Mouse (Mus musculus) midbrain, postnatal 0 days (tissue): ENCODE results near the gene Snapc3. TPM values are rescaled to one million over a fixed set of nuclear protein-coding genes. Genes with fewer than 3 reads are reported as not detected.
A peak's percentile ranks its signal among the peaks of the same experiment; 100 is the strongest.

Source experiments
- ATAC-seq: fragments of 200-750 bp; cut with Nextera tagmentation; 2 replicates; pipeline ENCODE4 v1.8.0; 2017; ENCODE audit warnings: moderate number of reproducible peaks, mild to moderate bottlenecking, moderate TSS enrichment, moderate library complexity; ENCODE audit not compliant: low FRiP score
- DNase-seq: peaks from one replicate; pipeline ENCODE4 v3.0.0-alpha.2; 2015; ENCODE audit warnings: low spot score
- H3K27ac ChIP-seq: fragments of 300-500 bp; sonication (generic); 2 replicates; pipeline ENCODE4 v1.5.1; 2014; ENCODE audit warnings: low read depth, mild to moderate bottlenecking, low read length, mixed read lengths
- H3K27me3 ChIP-seq: fragments of 300-500 bp; sonication (generic); 2 replicates; pipeline ENCODE4 v1.6.1; 2014; ENCODE audit warnings: low read length, control low read depth, mixed read lengths; ENCODE audit not compliant: insufficient read depth
- H3K36me3 ChIP-seq: fragments of 300-500 bp; sonication (generic); 2 replicates; pipeline ENCODE4 v1.6.1; 2014; ENCODE audit warnings: low read length, control low read depth, mixed read lengths; ENCODE audit not compliant: insufficient read depth
- H3K4me1 ChIP-seq: fragments of 300-500 bp; sonication (generic); 2 replicates; pipeline ENCODE4 v1.6.1; 2014; ENCODE audit warnings: mild to moderate bottlenecking, control low read depth, antibody characterized with exemption, low read length, mixed read lengths; ENCODE audit not compliant: insufficient read depth
- H3K4me2 ChIP-seq: fragments of 300-500 bp; sonication (generic); 2 replicates; pipeline ENCODE4 v1.6.1; 2014; ENCODE audit warnings: low read depth, mild to moderate bottlenecking, low read length, mixed read lengths; ENCODE audit not compliant: poor library complexity, severe bottlenecking
- H3K4me3 ChIP-seq: fragments of 300-500 bp; sonication (generic); 2 replicates; pipeline ENCODE4 v1.5.1; 2014; ENCODE audit warnings: low read depth, mild to moderate bottlenecking, low read length, moderate library complexity
- H3K9ac ChIP-seq: fragments of 300-500 bp; sonication (generic); replicated peaks from 2 replicates; pipeline ENCODE4 v1.6.1; 2014; ENCODE audit warnings: mild to moderate bottlenecking, low read length, moderate library complexity, mixed read lengths; ENCODE audit not compliant: poor library complexity, severe bottlenecking
- H3K9me3 ChIP-seq: fragments of 300-500 bp; sonication (generic); 2 replicates; pipeline ENCODE4 v1.6.1; 2016; ENCODE audit warnings: low read length, control low read depth
- CTCF ChIP-seq: IDR thresholded peaks from 2 replicates; pipeline ENCODE4 v1.5.1; 2016; ENCODE audit warnings: antibody characterized with exemption, mild to moderate bottlenecking
- WGBS: fragments of 180-500 bp; shearing (Covaris S2); extraction: QIAGEN DNeasy Blood & Tissue Kit; methylation state at CpG from one replicate; pipeline ENCODE4 v1.1.7; 2014; 5-methylcytosine and 5-hydroxymethylcytosine counted together
- polyA plus RNA-seq: library from polyadenylated mRNA; unstranded; fragments of >200 nt; fragmentation: Nextera tagmentation; extraction: Ambion mirVana; gene quantifications from 2 replicates; pipeline ENCODE4 v1.2.1, GENCODE M21; 2015
- total RNA-seq: library from RNA; depleted of rRNA; stranded (reverse); fragments of >200 nt; gene quantifications from 2 replicates; pipeline ENCODE4 v1.2.3, GENCODE M21; 2014

Snapc3 gene
- total and polyA plus RNA-seq, 2 experiments from 2014 or later, result 33.9 to 40.5 TPM

DNA sequence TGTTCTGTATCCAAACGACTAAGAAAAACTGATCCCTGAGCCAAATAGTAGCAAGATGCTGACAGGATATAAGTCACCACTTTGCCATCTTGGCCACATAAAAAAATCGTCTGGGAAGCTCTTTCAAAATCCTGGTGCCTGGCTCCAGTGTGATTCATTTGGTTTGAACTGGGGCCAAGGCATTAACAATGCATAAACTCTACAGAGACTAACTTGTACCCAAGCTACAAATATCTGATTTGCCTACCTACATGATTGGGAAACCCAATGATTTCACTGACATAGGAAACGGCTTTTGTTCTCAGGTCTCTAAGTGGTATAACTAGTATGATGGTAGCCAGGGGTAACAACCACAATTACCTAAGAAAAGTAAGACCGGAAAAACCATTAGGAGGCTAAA lies 37.3 kb upstream of the Snapc3 start:
- DNase-seq (no peak), ATAC-seq (no peak)
- TF ChIP-seq CTCF, result no peak
- no peak overlapping the region for H3K4me2 ChIP-seq
- 81% methylated on average over 4 of the region's 4 CpGs for WGBS
- no peaks in the 10 kb centered on the region for H3K4me1 ChIP-seq
- no peak overlapping the region for H3K9ac ChIP-seq
- no peaks in the 10 kb centered on the region for H3K36me3 ChIP-seq
- no peak overlapping the region for H3K27ac ChIP-seq
- H3K4me3 ChIP-seq, result no peak overlapping the region
- H3K27me3 ChIP-seq, result no peaks in the 10 kb centered on the region
- H3K9me3 ChIP-seq, result no peaks in the 10 kb centered on the region

GRCm38 (mm10) chr4:83383899-83384490 lies 33.5 kb upstream of the Snapc3 start:
- Histone ChIP-seq H3K27ac (no peak overlapping the region), H3K4me2 (no peak overlapping the region), H3K36me3 (no peaks in the 10 kb centered on the region), H3K4me1 (no peaks in the 10 kb centered on the region), H3K9ac (no peak overlapping the region), H3K9me3 (no peaks in the 10 kb centered on the region; the same call in 1 of the 2 replicates), H3K27me3 (no peaks in the 10 kb centered on the region), H3K4me3 (no peak overlapping the region)
- TF ChIP-seq CTCF, result 0 out of 2 replicates have a peak, but pooled peaks have one; percentile 7
- WGBS, result 51% methylated on average over 6 of the region's 6 CpGs
- no peak for ATAC-seq
- DNase-seq, result peak; percentile 24

DNA sequence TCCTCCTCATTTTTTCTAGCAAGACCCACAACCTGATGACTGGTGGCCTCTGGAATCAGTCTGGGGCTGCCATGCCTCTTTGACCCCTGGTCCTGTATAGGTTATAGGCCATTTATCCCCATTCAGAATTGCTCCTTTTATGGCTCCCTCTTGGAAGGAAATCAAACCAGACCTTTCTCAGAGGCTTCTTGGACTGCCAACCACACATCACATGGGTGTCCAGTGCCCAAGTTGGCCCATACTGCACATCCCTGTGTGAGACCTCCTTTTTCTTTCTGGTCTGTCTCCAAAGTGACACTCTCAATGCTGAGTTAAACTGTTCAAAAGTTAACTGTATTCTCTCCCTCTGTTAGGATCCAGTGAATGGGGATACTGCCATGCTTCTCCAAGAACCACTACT lies 32.4 kb upstream of the Snapc3 start:
- H3K9me3 ChIP-seq, result no peaks in the 10 kb centered on the region; the same call in 1 of the 2 replicates
- no peak overlapping the region for H3K4me2 ChIP-seq
- no peak for TF ChIP-seq CTCF
- no peak overlapping the region for H3K4me3 ChIP-seq
- ATAC-seq (no peak), DNase-seq (no peak)
- no peak overlapping the region for H3K9ac ChIP-seq
- H3K4me1 ChIP-seq, result no peaks in the 10 kb centered on the region
- H3K27me3 ChIP-seq, result no peaks in the 10 kb centered on the region
- H3K36me3 ChIP-seq, result no peaks in the 10 kb centered on the region
- H3K27ac ChIP-seq, result no peak overlapping the region

DNA sequence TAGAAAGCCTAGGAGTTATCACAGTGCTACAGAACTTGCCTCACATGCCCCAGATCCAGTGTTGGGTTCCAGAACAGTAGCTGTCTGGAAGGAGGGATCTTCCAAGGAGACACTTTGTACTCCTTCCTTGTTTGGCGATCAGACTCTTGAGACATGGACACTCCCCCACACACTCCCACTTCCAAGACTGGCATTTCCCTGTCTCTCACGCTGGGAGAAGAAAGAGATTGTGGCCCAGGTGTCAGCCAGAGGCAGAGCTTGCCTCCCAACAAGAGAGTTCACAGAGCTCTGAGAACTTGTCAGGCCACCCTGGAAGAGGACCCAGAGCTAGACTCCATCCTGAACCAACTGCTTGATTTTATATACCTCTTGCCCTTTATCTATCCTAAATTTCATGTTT lies 27.0 kb upstream of the Snapc3 start:
- H3K27ac ChIP-seq, result no peak overlapping the region
- no peaks in the 10 kb centered on the region for H3K27me3 ChIP-seq
- no peaks in the 10 kb centered on the region for H3K4me1 ChIP-seq
- no peaks in the 10 kb centered on the region for H3K36me3 ChIP-seq
- H3K4me2 ChIP-seq, result no peak overlapping the region
- WGBS, result 76% methylated on average over 2 of the region's 2 CpGs
- no peak for TF ChIP-seq CTCF
- no peak for DNase-seq
- no peaks in the 10 kb centered on the region; the same call in 1 of the 2 replicates for H3K9me3 ChIP-seq
- ATAC-seq, result no peak
- no peak overlapping the region for H3K4me3 ChIP-seq
- H3K9ac ChIP-seq, result no peak overlapping the region

GRCm38 (mm10) chr4:83391956-83392355 lies 25.6 kb upstream of the Snapc3 start:
- Histone ChIP-seq H3K9me3 (no peaks in the 10 kb centered on the region; the same call in 1 of the 2 replicates), H3K27ac (no peak overlapping the region), H3K4me2 (no peak overlapping the region), H3K36me3 (no peaks in the 10 kb centered on the region), H3K9ac (no peak overlapping the region), H3K4me3 (no peak overlapping the region), H3K4me1 (no peaks in the 10 kb centered on the region), H3K27me3 (no peaks in the 10 kb centered on the region)
- 20% methylated on average over 3 of the region's 3 CpGs for WGBS
- TF ChIP-seq CTCF, result no peak
- ATAC-seq (no peak), DNase-seq (peak; percentile 31)

- 79% methylated on average over 1 of the region's 1 CpGs for WGBS
- ATAC-seq (no peak), DNase-seq (no peak)
- H3K9ac ChIP-seq, result no peak overlapping the region
- H3K4me3 ChIP-seq, result no peak overlapping the region
- H3K9me3 ChIP-seq, result no peaks in the 10 kb centered on the region
- H3K27me3 ChIP-seq, result no peaks in the 10 kb centered on the region
- H3K27ac ChIP-seq, result no peak overlapping the region
- no peak overlapping the region for H3K4me2 ChIP-seq
- no peaks in the 10 kb centered on the region for H3K4me1 ChIP-seq
- H3K36me3 ChIP-seq, result no peaks in the 10 kb centered on the region
- TF ChIP-seq CTCF, result no peak
These were observed 23.8 kb upstream of the Snapc3 start for GRCm38 (mm10) chr4:83393733-83394132.
